Mouse (Mus musculus): ENCODE measurements around the gene Wbp2. TPM values are rescaled to one million over a fixed set of nuclear protein-coding genes. Genes with fewer than 3 reads are reported as not detected.

Wbp2 gene
- polyA plus RNA-seq, 1 experiment from 2014 or later: 201 TPM

- no peak for ATAC-seq
- 51% methylated on average over 11 of the region's 11 CpGs for WGBS
- no peaks in the 10 kb centered on the region for H3K4me1 ChIP-seq (replicated peaks; ENCODE audit: control insufficient read depth, insufficient read depth, low read length)
These were observed 2.1 kb upstream of the Wbp2 start for GRCm38 (mm10) chr11:116088741-116089394.

DNA sequence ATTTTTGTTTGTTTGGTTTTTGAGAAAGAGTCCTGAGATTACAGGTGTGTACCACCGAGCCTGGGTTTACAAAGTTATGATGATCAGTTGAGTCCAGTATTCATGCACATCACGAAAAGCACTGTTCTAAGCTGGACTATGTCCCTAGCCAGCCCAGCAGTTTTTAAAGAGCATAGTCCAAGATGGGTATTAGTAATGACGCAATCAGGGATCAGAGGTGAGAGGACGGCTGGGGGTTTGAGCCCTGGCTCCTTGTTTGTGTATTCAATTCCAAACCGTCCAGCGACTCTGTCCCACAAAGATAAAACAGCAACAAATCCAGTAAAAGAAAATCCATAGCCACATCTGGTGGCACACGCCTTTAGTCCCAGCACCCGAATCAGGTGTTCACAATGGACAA, 1.4 kb upstream of the Wbp2 start:
- Histone ChIP-seq H3K36me3 (ENCODE audit: control insufficient read depth, insufficient read depth) (peaks cover 12% of the 10 kb centered on the region), H3K4me2 (replicated peaks; ENCODE audit: low read depth) (peak overlapping the region; percentile 62; the same call in 1 of the 2 replicates), H3K27me3 (replicated peaks; ENCODE audit: control insufficient read depth, insufficient read depth, low read length) (no peaks in the 10 kb centered on the region), H3K9ac (ENCODE audit: low read depth, low read length) (no peak overlapping the region), H3K4me1 (replicated peaks; ENCODE audit: control insufficient read depth, insufficient read depth, low read length) (no peaks in the 10 kb centered on the region), H3K4me3 (ENCODE audit: low read depth, low read length) (no peak overlapping the region), H3K9me3 (ENCODE audit: control insufficient read depth) (no peaks in the 10 kb centered on the region), H3K27ac (ENCODE audit: low read depth, low read length) (peak overlapping the region; percentile 85)
- no peak for TF ChIP-seq CTCF (IDR thresholded peaks at IDR 0.05; ENCODE audit: low read depth)
- 40% methylated on average over 8 of the region's 8 CpGs for WGBS
- ATAC-seq: peak; percentile 40

More at GRCm38 (mm10) chr11:116088741-116089394, 2.1 kb upstream of the Wbp2 start:
- H3K36me3 ChIP-seq (ENCODE audit: control insufficient read depth, insufficient read depth): peaks cover 5% of the 10 kb centered on the region
- H3K9ac ChIP-seq (ENCODE audit: low read depth, low read length): no peak overlapping the region
- no peak overlapping the region for H3K4me3 ChIP-seq (ENCODE audit: low read depth, low read length)
- no peaks in the 10 kb centered on the region for H3K27me3 ChIP-seq (replicated peaks; ENCODE audit: control insufficient read depth, insufficient read depth, low read length)
- no peaks in the 10 kb centered on the region for H3K9me3 ChIP-seq (ENCODE audit: control insufficient read depth)
- peak; percentile 38; the same call in 1 of the 2 replicates for TF ChIP-seq CTCF (IDR thresholded peaks at IDR 0.05; ENCODE audit: low read depth)
- H3K4me2 ChIP-seq (replicated peaks; ENCODE audit: low read depth): no peak overlapping the region
- H3K27ac ChIP-seq (ENCODE audit: low read depth, low read length): peak overlapping the region; percentile 71

- WGBS: 1% methylated on average over 31 of the region's 31 CpGs
- 0 out of 2 replicates have a peak overlapping the region, but pooled peaks have one; percentile 48 for H3K9ac ChIP-seq (ENCODE audit: low read depth, low read length)
- peak; percentile 80 for ATAC-seq
These were observed 667 bp upstream of the Wbp2 start for GRCm38 (mm10) chr11:116087194-116088130.

GRCm38 (mm10) chr11:116084166-116084565, 2.6 kb downstream of the Wbp2 start:
- peaks cover 52% of the 10 kb centered on the region for H3K36me3 ChIP-seq (ENCODE audit: control insufficient read depth, insufficient read depth)
- H3K9me3 ChIP-seq (ENCODE audit: control insufficient read depth): no peaks in the 10 kb centered on the region
- TF ChIP-seq CTCF (IDR thresholded peaks at IDR 0.05; ENCODE audit: low read depth): no peak
- H3K27me3 ChIP-seq (replicated peaks; ENCODE audit: control insufficient read depth, insufficient read depth, low read length): no peaks in the 10 kb centered on the region
- no peak for ATAC-seq
- no peak overlapping the region for H3K9ac ChIP-seq (ENCODE audit: low read depth, low read length)
- 74% methylated on average over 6 of the region's 6 CpGs for WGBS
- H3K27ac ChIP-seq (ENCODE audit: low read depth, low read length): peak overlapping the region; percentile 15; the same call in 1 of the 2 replicates
- peak overlapping the region; percentile 37; the same call in 1 of the 2 replicates for H3K4me2 ChIP-seq (replicated peaks; ENCODE audit: low read depth)
- no peak overlapping the region for H3K4me3 ChIP-seq (ENCODE audit: low read depth, low read length)
- no peaks in the 10 kb centered on the region for H3K4me1 ChIP-seq (replicated peaks; ENCODE audit: control insufficient read depth, insufficient read depth, low read length)

More at GRCm38 (mm10) chr11:116087194-116088130, 667 bp upstream of the Wbp2 start:
- Histone ChIP-seq H3K4me2 (replicated peaks; ENCODE audit: low read depth) (peak overlapping the region; percentile 62), H3K36me3 (ENCODE audit: control insufficient read depth, insufficient read depth) (peaks cover 19% of the 10 kb centered on the region), H3K4me1 (replicated peaks; ENCODE audit: control insufficient read depth, insufficient read depth, low read length) (no peaks in the 10 kb centered on the region), H3K9me3 (ENCODE audit: control insufficient read depth) (no peaks in the 10 kb centered on the region), H3K27me3 (replicated peaks; ENCODE audit: control insufficient read depth, insufficient read depth, low read length) (no peaks in the 10 kb centered on the region), H3K27ac (ENCODE audit: low read depth, low read length) (peak overlapping the region; percentile 85), H3K4me3 (ENCODE audit: low read depth, low read length) (peak overlapping the region; percentile 50)
- TF ChIP-seq CTCF (IDR thresholded peaks at IDR 0.05; ENCODE audit: low read depth): peak; percentile 95

GRCm38 (mm10) chr11:116083096-116083672, 3.6 kb downstream of the Wbp2 start:
- Histone ChIP-seq H3K36me3 (ENCODE audit: control insufficient read depth, insufficient read depth) (peaks cover 54% of the 10 kb centered on the region), H3K4me2 (replicated peaks; ENCODE audit: low read depth) (no peak overlapping the region), H3K27ac (ENCODE audit: low read depth, low read length) (peak overlapping the region; percentile 15; the same call in 1 of the 2 replicates), H3K9ac (ENCODE audit: low read depth, low read length) (no peak overlapping the region), H3K4me3 (ENCODE audit: low read depth, low read length) (no peak overlapping the region), H3K27me3 (replicated peaks; ENCODE audit: control insufficient read depth, insufficient read depth, low read length) (no peaks in the 10 kb centered on the region), H3K9me3 (ENCODE audit: control insufficient read depth) (no peaks in the 10 kb centered on the region), H3K4me1 (replicated peaks; ENCODE audit: control insufficient read depth, insufficient read depth, low read length) (0 out of 2 replicates have a peak, but pooled peaks cover 2% of the 10 kb centered on the region)
- WGBS: 84% methylated on average over 14 of the region's 14 CpGs
- no peak for TF ChIP-seq CTCF (IDR thresholded peaks at IDR 0.05; ENCODE audit: low read depth)
- ATAC-seq: no peak

Measured in intestine, postnatal 0 days (tissue).